Mouse (Mus musculus) cerebellum, adult 18-20 months (tissue): ENCODE measurements at regions not wholly inside any gene's neighbourhood (a gene's known extent, or its start where the extent isn't known, plus 50 kb on each side); places are given as distances from the start of the nearest gene placed in this dataset.
"Not testable (repeated sequence)": the region's sequence is repeated elsewhere in the genome, so short reads cannot be mapped to it uniquely, and the experiment has no call there.

Experiments
- DNase-seq, 2 experiments: peaks; one replicate each; pipeline ENCODE4 v3.0.0; 2021

GRCm38 (mm10) chr15:91916946-91917345 is 78.9 kb downstream of the Smgc start:
- DNase-seq: no peak

GRCm38 (mm10) chr15:91917877-91918276 is 79.8 kb downstream of the Smgc start:
- DNase-seq: peak; percentile 9 to 13

DNA sequence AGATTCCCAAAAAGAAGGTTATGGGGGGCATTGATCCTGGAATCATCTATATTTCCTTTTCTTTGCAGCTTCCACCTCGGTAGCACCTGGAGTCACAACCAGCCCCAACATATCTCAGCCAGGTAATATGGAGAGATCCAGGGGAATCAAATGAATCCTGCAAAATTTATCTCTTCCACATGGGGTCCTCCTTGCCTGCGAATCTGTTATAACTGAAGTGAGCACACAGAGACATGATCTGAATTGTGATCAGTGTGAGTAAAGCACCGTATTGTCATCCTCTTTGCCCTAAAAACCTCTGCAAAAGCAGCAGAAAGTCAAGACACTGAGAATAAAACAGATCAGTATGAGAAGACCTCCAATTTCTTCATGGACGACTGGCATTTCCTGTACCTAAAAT is 86.5 kb downstream of the Smgc start:
- DNase-seq: no peak

DNA sequence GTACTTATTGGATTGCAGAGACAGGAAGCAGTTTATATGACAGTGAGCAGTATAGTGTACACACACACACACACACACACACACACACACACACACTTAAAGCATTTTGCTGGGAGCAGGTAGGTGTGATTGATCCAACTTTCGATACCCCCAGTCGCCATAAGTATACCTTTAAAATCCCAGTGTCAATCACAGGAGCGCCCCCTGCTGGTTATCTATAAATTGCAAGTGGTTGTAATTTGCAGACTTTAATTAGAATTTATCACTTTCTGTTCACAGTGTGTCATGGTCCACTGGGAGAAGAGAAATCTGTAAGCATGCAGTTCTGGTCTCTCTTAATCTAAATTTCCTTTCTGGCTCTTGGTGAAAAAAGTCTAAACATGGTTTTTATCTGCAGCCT is 89.4 kb downstream of the Smgc start:
- peak in 1 of 2 experiments; percentile 6 for DNase-seq

GRCm38 (mm10) chr15:91928511-91928910 is 90.4 kb downstream of the Smgc start:
- DNase-seq: no peak

GRCm38 (mm10) chr15:91957273-91957672 is 93.7 kb upstream of the Cntn1 start:
- no peak for DNase-seq

GRCm38 (mm10) chr15:91965172-91965571 is 85.8 kb upstream of the Cntn1 start:
- no peak for DNase-seq

DNA sequence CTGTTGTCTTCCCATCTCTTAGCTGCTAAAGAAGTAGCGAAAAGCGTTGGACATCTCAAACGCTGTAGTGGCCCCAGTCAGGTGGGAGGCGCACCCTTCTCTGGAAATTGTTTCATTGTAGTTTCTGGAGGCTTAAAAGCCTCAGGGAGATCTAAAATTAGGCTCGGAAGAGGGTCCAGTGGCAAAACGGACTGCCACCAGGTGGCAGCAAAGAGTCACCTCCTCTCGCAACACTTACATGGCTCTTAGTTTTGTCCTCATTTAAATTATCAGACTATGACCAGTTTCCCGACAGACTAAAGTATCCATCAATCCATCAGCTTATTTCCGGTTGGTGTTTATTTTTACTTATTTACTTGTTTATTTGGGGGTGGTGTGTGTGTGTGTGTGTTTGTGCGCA is 81.6 kb upstream of the Cntn1 start:
- peak; percentile 56 to 88 for DNase-seq

- DNase-seq: no peak
Observed at GRCm38 (mm10) chr15:91971411-91971810, 79.6 kb upstream of the Cntn1 start.

GRCm38 (mm10) chr15:91971846-91972245 is 79.1 kb upstream of the Cntn1 start:
- DNase-seq: no peak

GRCm38 (mm10) chr15:91975606-91976005 is 75.4 kb upstream of the Cntn1 start:
- no peak for DNase-seq

- DNase-seq: not testable (repeated sequence)
Observed at GRCm38 (mm10) chr15:91983186-91983585, 67.8 kb upstream of the Cntn1 start.

- DNase-seq: peak; percentile 74 to 78
Observed at GRCm38 (mm10) chr15:92000086-92000485, 50.9 kb upstream of the Cntn1 start.
